Mouse (Mus musculus) ovary, postnatal 14 days (tissue): Measurements from ENCODE around the gene Ttc21b.

Source experiments
- DNase-seq: peaks from one replicate; pipeline ENCODE4 v3.0.0; 2022; ENCODE audit warnings: low spot score

Gene Ttc21b

DNA sequence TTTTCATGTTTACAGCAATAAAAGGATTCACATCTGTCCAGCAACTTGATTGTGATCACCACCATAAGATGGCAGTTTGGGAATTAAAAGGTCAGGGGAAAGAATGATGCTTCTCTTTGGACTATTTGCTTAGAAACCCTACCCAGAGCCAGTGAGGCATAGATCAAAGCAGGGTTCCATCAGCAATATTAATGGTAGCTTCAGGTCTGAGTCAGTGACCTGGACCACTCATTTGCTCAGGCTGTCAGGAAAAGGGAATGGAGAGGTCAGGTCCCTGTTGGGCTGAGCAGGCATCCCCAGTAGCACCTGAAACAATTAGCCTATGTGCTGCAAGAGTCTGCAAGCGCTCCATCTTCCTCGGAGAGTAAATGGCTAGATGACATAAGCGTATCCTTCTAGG is 84.8 kb downstream of the Ttc21b start:
- DNase-seq, result no peak

DNA sequence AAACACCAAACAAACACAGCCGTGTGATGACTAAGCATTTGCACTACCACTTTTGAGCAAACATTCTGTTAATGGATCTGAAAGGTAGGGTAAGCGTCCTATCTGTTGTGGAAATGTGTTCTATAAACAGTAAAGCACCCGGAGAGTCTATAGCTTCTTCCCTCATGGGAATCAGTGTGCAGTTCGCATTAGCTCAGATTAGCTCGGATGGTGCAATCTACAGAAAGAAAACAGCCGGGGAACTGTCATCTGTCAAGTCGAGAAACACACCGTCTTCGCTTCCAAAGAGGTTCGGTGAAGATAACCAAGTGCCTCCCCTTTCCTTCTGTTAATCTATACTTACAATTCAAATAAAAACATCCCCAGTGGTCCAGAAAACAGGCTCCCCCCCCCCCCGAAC is 85.7 kb downstream of the Ttc21b start:
- DNase-seq, result no peak

- DNase-seq, result no peak
Observed at GRCm38 (mm10) chr2:66165025-66165424, 91.4 kb downstream of the Ttc21b start.

- DNase-seq, result no peak
Observed at GRCm38 (mm10) chr2:66158140-66158915, 98.1 kb downstream of the Ttc21b start.

DNA sequence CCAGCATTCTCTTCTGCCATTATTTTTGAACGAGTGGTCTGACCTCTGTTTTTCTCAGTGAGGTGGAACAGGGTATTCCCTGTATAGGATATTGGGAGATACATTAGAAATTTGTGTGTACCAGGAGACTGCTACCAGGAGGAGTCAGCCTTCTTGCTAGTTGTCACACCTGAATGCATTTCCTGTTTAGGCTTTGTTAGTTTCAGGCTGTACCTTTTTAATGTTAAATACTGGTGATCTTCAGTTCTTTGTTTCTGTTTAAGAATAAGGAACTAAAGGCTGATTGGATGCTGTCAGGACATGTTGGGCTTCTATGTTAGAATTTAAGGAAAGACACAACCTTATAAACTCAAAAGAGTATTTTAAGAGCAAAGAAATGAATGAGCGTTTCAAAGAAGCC is 105.0 kb downstream of the Ttc21b start:
- no peak for DNase-seq

- no peak for DNase-seq
Observed at GRCm38 (mm10) chr2:66150531-66150930, 105.9 kb downstream of the Ttc21b start.

GRCm38 (mm10) chr2:66148654-66149230 is 107.7 kb downstream of the Ttc21b start:
- DNase-seq, result no peak

DNA sequence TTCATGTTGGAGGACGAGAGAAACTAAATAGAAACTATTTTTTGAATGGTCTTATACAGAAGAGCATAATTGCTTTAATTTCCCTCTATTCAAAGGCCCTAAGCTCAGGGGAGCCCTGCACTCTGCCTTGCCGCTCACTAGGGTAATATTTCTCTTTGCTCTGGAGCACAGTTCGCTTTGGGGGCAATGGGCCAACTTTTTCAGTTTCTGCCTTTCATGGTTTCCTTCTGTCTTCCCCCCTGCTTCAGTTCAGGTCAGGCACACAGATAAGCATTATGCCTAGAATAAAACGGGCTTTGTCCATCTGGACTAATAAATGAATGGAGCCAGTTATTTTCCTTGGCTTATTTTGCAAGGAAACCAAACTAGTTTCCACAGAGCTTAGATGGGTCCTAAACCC is 109.9 kb downstream of the Ttc21b start:
- DNase-seq, result no peak

DNA sequence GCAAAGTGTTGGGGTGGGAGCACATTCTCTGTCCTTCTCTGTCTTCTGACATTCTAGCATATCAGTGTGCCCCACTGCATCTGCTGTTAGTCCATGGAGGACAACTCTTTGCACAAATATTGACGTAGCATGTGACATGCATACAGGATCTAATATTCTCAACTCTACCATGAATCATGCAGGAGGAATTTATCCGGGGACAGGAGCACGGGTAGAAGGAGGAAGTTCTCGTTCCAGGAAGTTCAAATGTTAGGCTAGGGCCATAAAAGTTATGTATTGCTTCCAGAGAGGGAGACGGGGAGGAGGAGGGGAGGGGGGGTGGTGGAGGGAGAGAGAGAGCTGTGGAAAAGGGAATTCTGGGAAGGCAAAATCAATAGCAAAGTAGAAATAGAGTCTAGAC is 111.6 kb downstream of the Ttc21b start:
- no peak for DNase-seq

GRCm38 (mm10) chr2:66143284-66143683 is 113.1 kb downstream of the Ttc21b start:
- DNase-seq, result no peak

- DNase-seq, result no peak
Observed at GRCm38 (mm10) chr2:66142711-66143110, 113.7 kb downstream of the Ttc21b start.

DNA sequence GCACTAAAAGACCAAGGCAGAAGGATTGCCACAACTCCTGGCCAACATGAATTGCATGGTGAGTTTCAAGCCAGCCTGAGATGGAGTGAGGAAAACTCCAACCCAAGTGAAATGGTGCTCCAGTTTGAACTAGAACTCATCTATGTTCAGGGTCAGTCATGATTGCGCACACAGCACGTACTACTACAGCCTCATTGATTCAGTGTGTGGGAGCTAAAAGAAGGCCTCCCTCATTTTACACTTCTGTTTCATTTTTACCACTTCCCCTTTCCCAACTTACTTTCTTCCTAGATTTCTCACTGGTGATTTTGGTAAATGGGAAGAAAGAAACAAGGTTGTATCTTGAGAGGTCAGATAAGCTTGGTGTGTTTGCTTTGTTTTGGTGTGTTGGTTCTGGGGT is 114.1 kb downstream of the Ttc21b start:
- no peak for DNase-seq

GRCm38 (mm10) chr2:66140246-66140645 is 116.2 kb downstream of the Ttc21b start:
- no peak for DNase-seq
